Mouse (Mus musculus): ENCODE results near the gene Gm19668.
"Not testable (repeated sequence)": the region's sequence is repeated elsewhere in the genome, so short reads cannot be mapped to it uniquely, and the experiment has no call there.

Gm19668 gene

GRCm38 (mm10) chr10:77769727-77770126, 29.2 kb downstream of the Gm19668 start:
- no peak for DNase-seq

- DNase-seq = not testable (repeated sequence)
Observed at GRCm38 (mm10) chr10:77759582-77759981, 39.4 kb downstream of the Gm19668 start, which contains the start of gene Gm3233. TSS of gene Gm3233 (minus strand) at chr10:77759682.

- DNase-seq = no peak
Observed at GRCm38 (mm10) chr10:77753448-77753847, 45.5 kb downstream of the Gm19668 start.

- not testable (repeated sequence) for DNase-seq
Observed at GRCm38 (mm10) chr10:77752312-77752711, 46.6 kb downstream of the Gm19668 start.

- not testable (repeated sequence) for DNase-seq
Observed at GRCm38 (mm10) chr10:77751254-77751653, 47.7 kb downstream of the Gm19668 start, which contains the start of gene Gm9736. TSS of gene Gm9736 (minus strand) at chr10:77751354.

- peak; percentile 19 for DNase-seq
Observed at GRCm38 (mm10) chr10:77750686-77751085, 48.2 kb downstream of the Gm19668 start.
